In genomic region chr11:61276482-61276881, GRCm38 (mm10) we compare ENCODE assay signal across 16 mouse cellular contexts. TPM values are rescaled to one million over a fixed set of nuclear protein-coding genes. Genes with fewer than 3 reads are reported as not detected.
DNase-seq lines count a peak whose midpoint lies in the region; TF ChIP-seq lines count a peak whose summit lies in the region.
"Had no signal": no experiment of that assay in that cellular context is flagged by ENCODE, and none has a peak within 500 bp of the region (broad histone marks: within the 10 kb centered on the region; RNA-seq: fewer than 3 reads in every experiment).

No protein-coding gene starts in this region.

- peak; percentile 45 for DNase-seq in MEL (ENCODE audit: low read depth, low spot score)
- DNase-seq in lung, postnatal 14 days, result no peak
- DNase-seq: adrenal gland, adult 2 months; adrenal gland, adult 8-10 months; adrenal gland, postnatal 10 days; adrenal gland, postnatal 14 days; adrenal gland, postnatal 25 days; adrenal gland, postnatal 36 days; B cell, adult 2 months; cerebellum, adult 11 months; cerebellum, adult 11-12 months; cerebellum, adult 18-20 months; cerebellum, adult 2 months; cerebellum, adult 8-10 months had no signal

- no peaks in the 10 kb centered on the region for H3K9me3 ChIP-seq in MEL (replicated peaks; ENCODE audit: insufficient read depth, low read length)
- H3K9me3 ChIP-seq: G1E had no signal

- peaks cover 0 to 18% of the 10 kb centered on the region in 2 experiments; a peak in 2 of 4 replicates for H3K36me3 ChIP-seq in MEL (ENCODE audit: control insufficient read depth in 1 of 2, insufficient read depth in 2 of 2, low read length in 2 of 2)
- H3K36me3 ChIP-seq: G1E had no signal

- H3K4me1 ChIP-seq in MEL (ENCODE audit: control insufficient read depth in 1 of 2, insufficient read depth in 2 of 2, low read length in 2 of 2), result peaks cover 18 to 24% of the 10 kb centered on the region in 2 experiments

- no peak for TF ChIP-seq POLR2A in MEL (IDR thresholded peaks at IDR 0.05; ENCODE audit: control insufficient read depth in 1 of 2, insufficient read depth in 1 of 2, low read depth in 1 of 2, low read length in 2 of 2, poor library complexity in 1 of 2)

- H3K27me3 ChIP-seq in MEL (ENCODE audit: control insufficient read depth in 1 of 2, insufficient read depth in 2 of 2, low read length in 2 of 2), result no peaks in the 10 kb centered on the region
- H3K27me3 ChIP-seq: Patski had no signal

- peak; percentile 73 to 90 for TF ChIP-seq EP300 in MEL (IDR thresholded peaks at IDR 0.05; ENCODE audit: low read depth in 1 of 2, low read length in 2 of 2)

- no peak for TF ChIP-seq RAD21 in MEL (IDR thresholded peaks at IDR 0.05; ENCODE audit: low read depth, low read length)

- H3K27ac ChIP-seq in MEL (ENCODE audit: control insufficient read depth, low read depth, low read length), result peak overlapping the region; percentile 20; the same call in 1 of the 2 replicates

- no peak for TF ChIP-seq CTCF in MEL (IDR thresholded peaks at IDR 0.05 in 2 of 3, conservative IDR thresholded peaks at IDR 0.05 in 1 of 3; ENCODE audit: control insufficient read depth in 1 of 3, insufficient read depth in 1 of 3, low read depth in 2 of 3, low read length in 3 of 3, poor library complexity in 1 of 3, severe bottlenecking in 1 of 3)

- no peak overlapping the region for H3K9ac ChIP-seq in MEL (ENCODE audit: control insufficient read depth, low read depth, low read length, poor library complexity, severe bottlenecking)

- H3K4me3 ChIP-seq in MEL (ENCODE audit: control insufficient read depth in 1 of 2, insufficient read depth in 1 of 2, low read depth in 2 of 2, low read length in 2 of 2), result no peak overlapping the region

- no peaks in the 10 kb centered on the region for H3K79me2 ChIP-seq in MEL (ENCODE audit: control insufficient read depth, insufficient read depth, low read length, poor library complexity)

TF ChIP-seq in MEL, 35 proteins besides CTCF, POLR2A, EP300 and RAD21:
- TF ChIP-seq RCOR1 (IDR thresholded peaks at IDR 0.05; ENCODE audit: low read depth, low read length), result peak; percentile 76
- peak; percentile 84 for TF ChIP-seq TCF12 (IDR thresholded peaks at IDR 0.05; ENCODE audit: low read depth, low read length)
- TF ChIP-seq SMC3 (IDR thresholded peaks at IDR 0.05; ENCODE audit: low read depth, low read length), result no peak
- no peak for TF ChIP-seq MAFK (IDR thresholded peaks at IDR 0.05; ENCODE audit: borderline replicate concordance, low read depth, low read length)
- no peak for TF ChIP-seq ZNF384 (IDR thresholded peaks at IDR 0.05; ENCODE audit: low read depth, low read length)
- TF ChIP-seq ETS1 (IDR thresholded peaks at IDR 0.05; ENCODE audit: low read depth, low read length), result peak; percentile 78
- TF ChIP-seq E2F4 (IDR thresholded peaks at IDR 0.05; ENCODE audit: borderline replicate concordance, low read depth, low read length), result no peak
- TF ChIP-seq MAZ (IDR thresholded peaks at IDR 0.05; ENCODE audit: low read depth, low read length), result no peak
- TF ChIP-seq NRF1 (IDR thresholded peaks at IDR 0.05; ENCODE audit: insufficient read depth, low read depth, low read length, poor library complexity, severe bottlenecking), result no peak
- TF ChIP-seq GATA1 (IDR thresholded peaks at IDR 0.05; ENCODE audit: low read depth, low read length), result peak; percentile 76
- no peak for TF ChIP-seq TAL1 (IDR thresholded peaks at IDR 0.05; ENCODE audit: low read length)
- TF ChIP-seq ZKSCAN1 (IDR thresholded peaks at IDR 0.05; ENCODE audit: low read depth, low read length), result no peak
- TF ChIP-seq MYB (IDR thresholded peaks at IDR 0.05; ENCODE audit: low read depth, low read length), result peak; percentile 59; the same call in 1 of the 2 replicates
- peak; percentile 35; the same call in 1 of the 2 replicates for TF ChIP-seq MXI1 (IDR thresholded peaks at IDR 0.05; ENCODE audit: low read depth, low read length)
- no peak for TF ChIP-seq MEF2A (IDR thresholded peaks at IDR 0.05; ENCODE audit: extremely low read depth, insufficient replicate concordance, low read depth, low read length, poor library complexity, severe bottlenecking)
- no peak for TF ChIP-seq ZC3H11A (IDR thresholded peaks at IDR 0.05; ENCODE audit: low read depth, low read length)
- peak; percentile 85 for TF ChIP-seq SIN3A (IDR thresholded peaks at IDR 0.05; ENCODE audit: low read length)
- no peak for TF ChIP-seq USF2 (IDR thresholded peaks at IDR 0.05; ENCODE audit: borderline replicate concordance in 1 of 2, insufficient read depth in 1 of 2, low read depth in 1 of 2, low read length in 2 of 2)

RNA-seq across cellular contexts. Expression of gene Aldh3a2, which starts 9.2 kb away (rescaled TPM):
- total RNA-seq in MEL (2012; rRNA removed), result 9.6 and 11.0 TPM in 2 replicates
- 10 to 100 TPM in 1 of 2 experiments, not detected in 1; 15.0 TPM for polyA plus RNA-seq in MEL (2012; ENCODE audit: insufficient read depth in 1 of 2, insufficient read length in 2 of 2, low read depth in 1 of 2, low replicate concordance in 2 of 2, missing spikeins in 1 of 2)
